Mouse (Mus musculus) ES-E14 (cell line): Measurements from ENCODE around the gene Slc38a4. TPM values are rescaled to one million over a fixed set of nuclear protein-coding genes. Genes with fewer than 3 reads are reported as not detected.

Source experiments
- DNase-seq: peaks from one replicate; pipeline ENCODE4 v3.0.0-alpha.2; 2013; ENCODE audit warnings: low read depth, low spot score
- H3K27ac ChIP-seq: 2 replicates; pipeline ENCODE4 v1.5.1; 2012; ENCODE audit warnings: low read depth, mild to moderate bottlenecking, low read length, moderate library complexity, mixed read lengths; ENCODE audit not compliant: poor library complexity, insufficient read depth, severe bottlenecking
- H3K36me3 ChIP-seq: 2 replicates; pipeline ENCODE4 v1.6.1; 2012; ENCODE audit warnings: mild to moderate bottlenecking, low read length, moderate library complexity, mixed read lengths; ENCODE audit not compliant: control insufficient read depth, poor library complexity, insufficient read depth, severe bottlenecking
- H3K4me1 ChIP-seq, 2 experiments: fragments of 150-350 bp in 1 of 2; sonication (generic) in 1 of 2; 2 replicates each; pipeline ENCODE4 v1.6.1; 2012; ENCODE audit warnings: low read length in 2 of 2, mild to moderate bottlenecking in 1 of 2, mixed read lengths in 1 of 2; ENCODE audit not compliant: control insufficient read depth in 2 of 2, insufficient read depth in 2 of 2, poor library complexity in 1 of 2
- H3K4me3 ChIP-seq, 2 experiments: fragments of 150-350 bp in 1 of 2; sonication (generic) in 1 of 2; 2 replicates each; pipeline ENCODE4 v1.5.1; 2012; ENCODE audit warnings: low read length in 2 of 2, low read depth in 1 of 2, mild to moderate bottlenecking in 1 of 2, mixed read lengths in 1 of 2; ENCODE audit not compliant: insufficient read depth in 1 of 2, poor library complexity in 1 of 2, severe bottlenecking in 1 of 2
- H3K9ac ChIP-seq: 2 replicates; pipeline ENCODE4 v1.6.1; 2012; ENCODE audit warnings: low read depth, mild to moderate bottlenecking, low read length, mixed read lengths; ENCODE audit not compliant: poor library complexity, insufficient read depth, severe bottlenecking
- H3K9me3 ChIP-seq: fragments of 150-350 bp; sonication (generic); 2 replicates; pipeline ENCODE4 v1.6.1; 2012; ENCODE audit warnings: low read depth, mild to moderate bottlenecking, low read length; ENCODE audit not compliant: control insufficient read depth, insufficient read depth
- CHD2 ChIP-seq: IDR thresholded peaks from 2 replicates; pipeline ENCODE4 v1.6.1; 2014; ENCODE audit warnings: mild to moderate bottlenecking, low read depth, low read length, inconsistent platforms
- HCFC1 ChIP-seq: IDR thresholded peaks from 2 replicates; pipeline ENCODE4 v1.6.1; 2012; ENCODE audit warnings: low read length, inconsistent platforms, borderline replicate concordance; ENCODE audit not compliant: insufficient read depth
- MAFK ChIP-seq: IDR thresholded peaks from 2 replicates; pipeline ENCODE4 v1.6.1; 2014; ENCODE audit warnings: mild to moderate bottlenecking, low read depth, low read length, inconsistent platforms; ENCODE audit not compliant: insufficient read depth
- ZC3H11A ChIP-seq: IDR thresholded peaks from 2 replicates; pipeline ENCODE4 v1.6.1; 2012; ENCODE audit warnings: low read depth, mild to moderate bottlenecking, inconsistent platforms, low read length, borderline replicate concordance
- ZNF384 ChIP-seq: IDR thresholded peaks from 2 replicates; pipeline ENCODE4 v1.6.1; 2012; ENCODE audit warnings: low read depth, low read length, inconsistent platforms
- in situ Hi-C, 2 experiments: fragments of 600-800 bp; cut with MboI; formaldehyde crosslinking; loops; one replicate each; pipeline ENCODE4 v1.15.1; 2025; ENCODE audit warnings: low sequenced_read_pairs in 2 of 2, inconsistent platforms in 1 of 2; ENCODE audit not compliant: unreplicated experiment in 2 of 2
- total RNA-seq: library from RNA; depleted of rRNA; stranded (reverse); fragments of 300-350 nt; gene quantifications from 2 replicates; pipeline ENCODE4 v1.2.3, GENCODE M21; 2012

Gene Slc38a4
- total RNA-seq, 1 experiment: 324 TPM

GRCm38 (mm10) chr15:96966326-96966725 is 89.4 kb downstream of the Slc38a4 start:
- H3K36me3 ChIP-seq: no peaks in the 10 kb centered on the region
- H3K4me1 ChIP-seq: no peaks in the 10 kb centered on the region
- DNase-seq: no peak
- no peak overlapping the region for H3K9ac ChIP-seq
- no peak for TF ChIP-seq MAFK
- no peak for TF ChIP-seq CHD2
- no peak for TF ChIP-seq ZNF384
- TF ChIP-seq ZC3H11A: no peak
- no peak for TF ChIP-seq HCFC1
- no peaks in the 10 kb centered on the region for H3K9me3 ChIP-seq
- H3K27ac ChIP-seq: no peak overlapping the region
- H3K4me3 ChIP-seq: no peak overlapping the region
- in situ Hi-C loops: loop anchor here (10.0 to 25.0 kb wide), 2 partner anchors 168 to 171 kb away; no protein-coding TSS in a partner anchor

GRCm38 (mm10) chr15:96963735-96964134 is 92.0 kb downstream of the Slc38a4 start:
- DNase-seq: no peak
- no peak overlapping the region for H3K4me3 ChIP-seq
- no peaks in the 10 kb centered on the region for H3K4me1 ChIP-seq
- H3K9me3 ChIP-seq: no peaks in the 10 kb centered on the region
- in situ Hi-C loops: loop anchor here (10.0 to 25.0 kb wide), 2 partner anchors 171 to 174 kb away; no protein-coding TSS in a partner anchor
- H3K9ac ChIP-seq: no peak overlapping the region
- no peak for TF ChIP-seq HCFC1
- no peak for TF ChIP-seq CHD2
- no peak for TF ChIP-seq ZC3H11A
- no peak for TF ChIP-seq MAFK
- no peak for TF ChIP-seq ZNF384
- no peak overlapping the region for H3K27ac ChIP-seq
- H3K36me3 ChIP-seq: no peaks in the 10 kb centered on the region

GRCm38 (mm10) chr15:96963318-96963717 is 92.4 kb downstream of the Slc38a4 start:
- H3K4me3 ChIP-seq: no peak overlapping the region
- no peak for TF ChIP-seq MAFK
- TF ChIP-seq CHD2: no peak
- no peak for TF ChIP-seq ZNF384
- TF ChIP-seq HCFC1: no peak
- TF ChIP-seq ZC3H11A: no peak
- no peak overlapping the region for H3K9ac ChIP-seq
- no peak overlapping the region for H3K27ac ChIP-seq
- no peaks in the 10 kb centered on the region for H3K4me1 ChIP-seq
- H3K9me3 ChIP-seq: no peaks in the 10 kb centered on the region
- DNase-seq: no peak
- in situ Hi-C loops: loop anchor here (10.0 to 25.0 kb wide), 2 partner anchors 171 to 174 kb away; no protein-coding TSS in a partner anchor
- H3K36me3 ChIP-seq: no peaks in the 10 kb centered on the region

DNA sequence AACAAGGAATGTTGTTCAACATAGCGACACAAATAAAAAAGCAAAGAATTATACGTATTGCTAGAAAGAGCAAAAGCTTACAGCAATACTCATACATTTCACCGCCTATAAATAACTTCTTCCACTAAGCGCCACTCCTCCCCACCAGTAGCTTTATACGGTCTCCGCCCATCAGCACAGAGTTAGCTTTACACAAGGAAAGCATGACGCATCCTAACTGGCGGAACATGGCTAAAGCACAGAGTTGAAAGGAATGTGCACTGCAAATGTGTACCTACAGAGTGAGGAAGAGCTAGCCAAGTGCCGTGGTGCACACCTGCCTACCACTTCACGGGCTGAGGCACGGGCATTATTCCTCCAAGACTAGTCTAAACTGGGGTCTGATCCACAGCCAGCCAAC is 95.4 kb downstream of the Slc38a4 start:
- Histone ChIP-seq H3K9me3 (no peaks in the 10 kb centered on the region), H3K36me3 (no peaks in the 10 kb centered on the region), H3K4me1 (no peaks in the 10 kb centered on the region), H3K27ac (no peak overlapping the region), H3K9ac (no peak overlapping the region), H3K4me3 (no peak overlapping the region)
- no peak for DNase-seq
- in situ Hi-C loops: loop anchor here (10.0 to 25.0 kb wide), 2 partner anchors 174 to 177 kb away; no protein-coding TSS in a partner anchor
- TF ChIP-seq HCFC1: no peak
- no peak for TF ChIP-seq CHD2
- no peak for TF ChIP-seq ZNF384
- no peak for TF ChIP-seq ZC3H11A
- TF ChIP-seq MAFK: no peak

DNA sequence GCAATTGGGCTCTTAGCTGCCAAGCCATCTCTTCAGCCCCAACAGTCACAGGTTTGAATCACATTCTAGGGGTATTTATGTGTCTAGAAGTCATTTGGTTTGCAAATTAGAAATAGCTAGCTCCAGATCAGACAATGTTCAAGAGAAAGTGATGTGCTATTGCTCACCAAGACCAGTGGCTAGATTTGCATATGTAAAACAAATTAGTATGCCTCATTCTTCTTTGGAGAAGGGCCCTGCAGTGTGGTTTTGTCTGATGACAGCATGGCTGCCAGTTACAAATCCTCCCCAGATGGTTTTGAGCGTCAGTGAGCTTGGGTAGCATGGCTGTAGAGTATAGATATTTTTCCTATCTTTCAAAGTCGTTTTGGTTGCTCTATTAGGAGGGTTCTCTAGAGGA is 96.5 kb downstream of the Slc38a4 start:
- Histone ChIP-seq H3K4me1 (no peaks in the 10 kb centered on the region), H3K4me3 (no peak overlapping the region), H3K9ac (no peak overlapping the region), H3K36me3 (no peaks in the 10 kb centered on the region), H3K9me3 (no peaks in the 10 kb centered on the region), H3K27ac (no peak overlapping the region)
- DNase-seq: no peak
- TF ChIP-seq ZNF384 (no peak), CHD2 (no peak)
- in situ Hi-C loops: loop anchor here in 1 of 2 experiments (25.0 kb wide), 1 partner anchor 178 kb away; no protein-coding TSS in a partner anchor
